Mouse (Mus musculus) R1 (cell line): ENCODE results near the gene Decr2.
"Not testable (repeated sequence)": the region's sequence is repeated elsewhere in the genome, so short reads cannot be mapped to it uniquely, and the experiment has no call there.

Experiments
- DNase-seq: peaks from one replicate; pipeline ENCODE4 v3.0.0-alpha.2; 2018; ENCODE audit warnings: low read depth, low spot score

Decr2 gene

GRCm38 (mm10) chr17:26064916-26065315, 25.2 kb downstream of the Decr2 start:
- no peak for DNase-seq

- DNase-seq = no peak
Observed at GRCm38 (mm10) chr17:26057787-26058567, 32.2 kb downstream of the Decr2 start.

- DNase-seq = no peak
Observed at GRCm38 (mm10) chr17:26057278-26057677, 32.9 kb downstream of the Decr2 start.

GRCm38 (mm10) chr17:26055164-26055563, 35.0 kb downstream of the Decr2 start:
- peak; percentile 64 for DNase-seq

GRCm38 (mm10) chr17:26054133-26054845, 35.8 kb downstream of the Decr2 start:
- DNase-seq = no peak

GRCm38 (mm10) chr17:26052706-26053105, 37.4 kb downstream of the Decr2 start:
- no peak for DNase-seq

- no peak for DNase-seq
Observed at GRCm38 (mm10) chr17:26052074-26052473, 38.1 kb downstream of the Decr2 start.

- DNase-seq = no peak
Observed at GRCm38 (mm10) chr17:26048118-26048517, 42.0 kb downstream of the Decr2 start.

GRCm38 (mm10) chr17:26046253-26046997, 43.7 kb downstream of the Decr2 start:
- no peak for DNase-seq

- DNase-seq = no peak
Observed at GRCm38 (mm10) chr17:26045285-26045684, 44.9 kb downstream of the Decr2 start.

- DNase-seq = no peak
Observed at GRCm38 (mm10) chr17:26043249-26043636, 46.9 kb downstream of the Decr2 start.

- no peak for DNase-seq
Observed at GRCm38 (mm10) chr17:26042599-26043248, 47.4 kb downstream of the Decr2 start.

- DNase-seq = peak; percentile 89
Observed at GRCm38 (mm10) chr17:26041111-26041802, 48.9 kb downstream of the Decr2 start.

- DNase-seq = not testable (repeated sequence)
Observed at GRCm38 (mm10) chr17:26040711-26041110, 49.4 kb downstream of the Decr2 start.

- DNase-seq = no peak
Observed at GRCm38 (mm10) chr17:26032037-26032436, 58.1 kb downstream of the Decr2 start.

- DNase-seq = no peak
Observed at GRCm38 (mm10) chr17:26031583-26031982, 58.6 kb downstream of the Decr2 start.
